Mouse (Mus musculus) frontal cortex, postnatal 25 days (tissue): Measurements from ENCODE around the gene Lrrtm3.
A peak's percentile ranks its signal among the peaks of the same experiment; 100 is the strongest.

Source experiments
- DNase-seq, 2 experiments: peaks; one replicate each; pipeline ENCODE4 v3.0.0; 2022; ENCODE audit warnings: low spot score in 2 of 2

Lrrtm3 gene

DNA sequence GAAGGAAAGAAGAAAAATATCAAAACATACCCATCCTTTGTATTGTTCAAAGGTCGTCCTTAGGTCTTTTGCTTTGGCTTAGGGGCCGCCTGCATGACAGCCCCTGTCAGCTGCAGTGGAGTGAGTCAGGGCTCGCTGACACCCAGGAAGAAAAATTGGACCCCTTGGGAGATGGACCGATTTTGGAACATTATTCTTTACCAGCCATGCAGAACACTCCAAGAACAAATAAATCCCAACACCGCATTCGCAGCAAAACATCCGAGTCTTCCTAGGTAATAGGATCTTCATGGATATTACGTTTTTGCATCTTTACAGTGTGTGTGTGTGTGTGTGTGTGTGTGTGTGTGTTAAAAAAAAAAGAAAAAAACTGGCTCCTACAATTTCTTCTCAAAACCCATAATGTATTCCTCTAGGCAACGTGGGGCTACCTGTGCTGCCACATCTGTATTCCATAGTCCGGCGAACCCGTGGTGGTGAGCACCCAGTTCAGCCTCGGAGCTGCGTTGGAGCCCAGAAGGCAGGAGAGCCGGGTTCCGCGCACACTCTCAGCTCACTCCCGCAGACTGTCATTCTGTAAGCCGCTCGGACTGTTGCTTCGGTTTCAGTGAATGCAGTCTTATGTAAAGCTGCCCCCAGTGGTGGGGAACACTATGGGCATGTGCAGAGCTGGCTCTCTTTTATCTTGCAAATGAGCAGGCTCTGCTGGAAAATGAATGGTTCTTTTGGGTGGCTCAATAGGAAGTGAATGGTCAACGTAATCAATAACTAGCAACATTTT is at the start of gene Lrrtm3:
Gene Lrrtm3 (minus strand): TSS at position 598 of the 781 bp plus-strand sequence.
- DNase-seq = peak; percentile 68 to 81

DNA sequence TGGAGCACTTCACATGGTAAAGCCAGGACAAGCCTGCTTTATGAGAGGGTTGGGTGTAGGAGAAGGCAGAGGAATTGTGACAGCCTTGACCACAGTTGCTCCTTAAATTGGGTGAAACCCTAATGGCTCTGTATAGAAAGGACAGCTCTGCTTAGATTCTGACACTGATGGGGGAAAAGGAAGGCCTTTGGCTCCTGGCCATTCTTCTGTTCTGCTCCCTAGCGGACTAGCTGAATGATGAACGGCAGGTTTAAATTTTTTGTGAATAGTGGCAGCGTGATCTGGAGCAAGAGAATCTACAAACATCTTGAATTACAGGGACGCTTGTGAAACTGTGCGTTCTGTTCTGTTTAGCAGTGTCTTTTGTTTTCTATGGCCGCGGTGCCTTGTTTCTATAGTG is 45.4 kb upstream of the Lrrtm3 start:
- DNase-seq = no peak

DNA sequence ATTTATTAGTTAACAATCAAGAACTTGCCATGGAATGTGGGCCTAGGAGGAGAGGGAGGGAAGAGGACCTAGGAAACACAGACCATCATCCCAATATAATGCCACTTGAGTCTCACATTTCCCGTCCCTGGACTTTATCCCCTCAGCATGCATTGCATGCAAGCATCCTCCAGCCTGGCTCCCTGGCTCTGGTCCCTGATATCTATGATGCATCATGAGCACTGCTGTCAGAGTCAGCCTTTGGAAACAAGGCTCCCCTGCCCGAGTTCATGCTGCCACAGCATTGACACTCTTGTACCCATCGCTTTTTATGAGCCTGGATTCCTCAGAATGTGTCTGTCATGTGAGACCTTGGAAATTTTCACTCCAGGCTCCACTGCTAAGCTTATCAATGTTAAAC is 43.4 kb upstream of the Lrrtm3 start:
- DNase-seq = no peak

DNA sequence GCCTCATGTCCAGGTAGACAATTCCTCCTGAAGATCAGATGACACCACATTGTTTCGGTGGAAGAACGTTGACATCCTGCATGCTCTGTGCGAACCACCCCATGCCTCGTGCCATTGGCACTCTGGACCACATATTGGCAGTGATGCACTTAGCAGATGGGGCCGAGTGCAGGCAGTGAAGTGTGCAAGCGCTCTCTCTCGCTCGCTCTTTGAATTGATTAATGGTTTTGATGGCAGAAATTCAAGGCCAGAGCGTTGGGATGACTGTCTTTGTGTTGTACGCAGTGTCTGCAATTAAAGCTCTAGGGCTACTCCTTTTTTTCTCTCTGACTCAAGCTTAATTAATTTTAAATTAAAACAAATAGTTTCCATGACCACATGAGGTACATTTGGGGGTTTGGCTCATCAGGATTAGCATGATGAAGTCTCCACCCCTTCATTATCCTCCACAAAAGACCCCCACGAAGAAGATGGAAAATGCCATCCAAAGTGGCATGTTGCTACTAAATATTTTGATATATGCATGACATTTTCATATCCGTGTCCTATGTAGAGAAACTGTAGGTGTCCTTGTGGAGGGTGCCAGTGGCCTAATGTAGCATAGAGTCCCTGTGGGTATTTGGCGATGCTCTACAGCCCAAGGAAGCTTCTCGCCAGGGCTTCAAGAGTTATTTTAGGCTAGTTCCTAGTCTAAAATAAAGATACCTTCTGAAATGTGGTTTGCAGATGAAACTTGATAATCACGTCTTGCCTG is 40.5 kb upstream of the Lrrtm3 start:
- no peak for DNase-seq

DNA sequence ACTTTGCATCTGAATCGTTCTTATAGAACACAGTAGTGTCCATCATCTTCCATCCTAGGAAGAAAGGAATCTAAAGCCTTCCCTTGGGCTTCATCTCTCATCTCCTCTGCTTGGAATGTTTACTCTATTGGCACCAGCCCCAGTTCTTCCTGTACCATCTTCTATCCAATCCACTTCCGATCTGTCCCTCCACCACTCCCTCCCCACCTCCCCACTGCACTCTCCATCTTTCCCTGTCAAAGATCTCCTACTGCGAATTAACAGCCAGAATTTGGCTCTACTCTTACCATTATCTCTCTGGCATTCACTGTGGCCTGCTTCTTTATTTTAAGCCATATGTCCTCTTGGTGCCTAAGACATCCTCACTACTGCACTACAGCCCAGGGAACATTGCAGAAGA is 28.8 kb upstream of the Lrrtm3 start:
- DNase-seq = no peak

DNA sequence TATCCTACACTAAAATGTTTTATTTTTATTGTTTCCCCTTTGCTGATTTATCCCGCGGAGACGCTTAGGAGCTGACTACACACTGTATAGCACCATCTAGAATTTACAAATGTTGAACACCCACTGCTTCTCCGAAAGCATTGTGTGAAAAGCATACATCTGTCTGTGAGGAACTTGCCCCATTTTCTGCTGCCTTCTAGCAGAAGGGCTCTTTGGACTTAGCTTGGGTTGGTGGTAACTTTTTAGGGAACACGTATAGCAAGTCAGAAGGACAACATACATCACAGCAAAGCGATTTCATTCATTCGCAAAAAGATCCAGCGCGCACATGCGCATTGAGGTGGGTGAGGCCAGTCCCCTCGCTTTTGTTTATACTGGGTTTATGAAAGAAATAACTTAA is 25.2 kb upstream of the Lrrtm3 start:
- DNase-seq = no peak

DNA sequence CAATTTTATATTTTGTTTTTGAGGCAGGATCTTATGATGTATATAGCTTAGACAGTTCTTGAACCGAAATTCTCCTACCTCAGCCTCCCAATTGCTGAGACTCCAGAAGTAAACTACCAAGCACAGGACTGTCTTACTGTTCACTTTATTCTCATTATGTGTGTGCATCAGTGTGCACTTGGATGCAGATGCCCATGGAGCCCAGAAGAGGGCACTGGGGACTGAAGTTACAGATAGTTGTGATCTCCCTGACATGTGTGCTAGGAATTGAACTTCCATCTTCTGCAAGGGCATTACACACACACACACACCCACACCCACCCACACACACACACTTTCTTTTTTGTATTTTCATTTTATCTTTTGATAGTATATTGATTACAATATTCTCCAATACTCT is 6.5 kb upstream of the Lrrtm3 start:
- DNase-seq = no peak

DNA sequence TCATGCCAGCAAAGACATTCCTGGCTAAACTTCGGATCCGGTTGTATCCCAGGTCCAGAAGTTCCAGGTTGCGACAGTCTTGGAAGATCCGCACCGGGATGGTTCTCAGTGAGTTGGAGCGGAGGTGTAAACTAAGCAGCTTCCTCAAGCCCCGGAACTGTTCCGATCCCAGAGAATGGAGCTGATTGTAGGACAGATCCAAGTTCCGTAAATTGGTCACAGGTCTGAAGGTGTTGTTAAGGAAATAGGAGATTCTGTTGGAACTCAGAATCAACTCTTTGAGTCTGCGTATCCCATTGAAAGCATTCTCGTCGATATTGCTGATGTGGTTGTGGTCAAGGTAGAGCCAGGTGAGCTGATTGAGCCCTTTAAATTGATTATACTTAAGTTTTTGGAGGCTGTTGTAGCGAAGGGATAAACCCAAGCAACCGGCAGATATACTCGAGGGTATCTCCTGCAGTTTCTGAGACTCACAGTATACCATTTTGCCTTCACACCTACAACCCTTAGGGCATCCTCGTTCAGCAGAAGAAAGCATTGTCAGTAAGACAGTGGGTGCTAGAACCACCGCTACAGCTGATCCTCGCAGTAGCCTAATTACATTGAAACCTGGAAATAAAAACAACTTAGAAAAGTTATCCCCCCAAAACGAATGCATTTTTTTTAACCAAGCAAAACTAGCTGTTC is 1.2 kb downstream of the Lrrtm3 start:
- no peak for DNase-seq

DNA sequence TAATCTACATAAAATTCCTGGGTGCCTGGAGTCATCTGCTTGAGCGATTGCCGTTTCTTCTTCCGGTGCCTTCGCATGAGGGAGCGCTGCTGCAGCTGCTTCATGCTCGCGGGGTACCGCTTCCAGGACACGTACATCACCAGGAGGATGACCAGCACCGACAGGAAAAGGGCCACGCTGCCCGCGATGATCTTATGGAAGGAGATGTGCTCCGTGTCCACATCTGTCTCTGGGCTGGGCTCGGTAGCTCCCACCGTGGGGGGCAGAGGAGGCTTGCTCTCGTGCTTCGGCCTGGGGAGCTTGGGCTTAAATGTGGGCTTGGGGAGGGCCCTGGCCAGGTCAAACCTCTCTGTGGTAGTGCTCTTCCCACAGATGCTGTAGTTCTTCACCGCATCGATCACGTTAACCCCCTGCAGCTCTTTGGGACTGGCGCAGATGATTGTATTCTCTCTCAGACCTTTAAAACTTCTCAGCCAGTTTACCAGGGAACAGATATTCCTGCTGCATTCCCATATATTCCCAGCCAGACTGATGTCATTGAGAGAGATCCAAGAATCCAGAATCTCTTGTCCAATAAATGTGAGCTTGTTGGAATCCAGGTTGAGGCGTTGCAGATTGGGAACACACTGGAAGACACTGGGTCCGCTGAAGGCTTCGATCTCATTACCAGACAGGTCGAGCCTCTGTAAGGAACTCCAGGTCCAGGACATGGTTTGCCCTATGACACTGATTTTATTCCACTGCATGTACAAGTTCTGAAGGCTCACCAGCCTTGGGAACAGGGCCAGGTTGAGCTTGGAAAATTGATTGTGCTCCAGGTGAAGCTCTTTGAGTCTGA is 1.9 kb downstream of the Lrrtm3 start:
- peak in 1 of 2 experiments; percentile 25 for DNase-seq

DNA sequence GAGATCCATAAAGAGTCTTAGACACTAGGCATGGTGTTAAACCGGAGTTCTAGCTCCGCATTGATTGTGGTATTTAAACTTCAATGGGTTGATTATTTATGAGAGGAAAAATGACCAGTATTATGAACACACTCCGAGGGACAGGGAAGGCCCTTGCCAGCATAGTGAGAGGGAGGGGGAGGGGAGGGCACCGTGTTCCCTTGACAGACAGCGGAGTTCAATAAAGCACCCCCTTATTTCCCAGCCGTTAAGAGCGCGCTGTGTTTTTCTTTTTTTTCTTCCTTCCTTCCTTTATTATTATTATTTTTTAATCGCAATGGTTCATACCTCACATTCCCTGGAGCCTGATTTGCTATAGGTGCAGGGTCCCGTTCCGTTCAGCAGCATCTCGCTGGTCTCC is 2.6 kb downstream of the Lrrtm3 start:
- DNase-seq = no peak

DNA sequence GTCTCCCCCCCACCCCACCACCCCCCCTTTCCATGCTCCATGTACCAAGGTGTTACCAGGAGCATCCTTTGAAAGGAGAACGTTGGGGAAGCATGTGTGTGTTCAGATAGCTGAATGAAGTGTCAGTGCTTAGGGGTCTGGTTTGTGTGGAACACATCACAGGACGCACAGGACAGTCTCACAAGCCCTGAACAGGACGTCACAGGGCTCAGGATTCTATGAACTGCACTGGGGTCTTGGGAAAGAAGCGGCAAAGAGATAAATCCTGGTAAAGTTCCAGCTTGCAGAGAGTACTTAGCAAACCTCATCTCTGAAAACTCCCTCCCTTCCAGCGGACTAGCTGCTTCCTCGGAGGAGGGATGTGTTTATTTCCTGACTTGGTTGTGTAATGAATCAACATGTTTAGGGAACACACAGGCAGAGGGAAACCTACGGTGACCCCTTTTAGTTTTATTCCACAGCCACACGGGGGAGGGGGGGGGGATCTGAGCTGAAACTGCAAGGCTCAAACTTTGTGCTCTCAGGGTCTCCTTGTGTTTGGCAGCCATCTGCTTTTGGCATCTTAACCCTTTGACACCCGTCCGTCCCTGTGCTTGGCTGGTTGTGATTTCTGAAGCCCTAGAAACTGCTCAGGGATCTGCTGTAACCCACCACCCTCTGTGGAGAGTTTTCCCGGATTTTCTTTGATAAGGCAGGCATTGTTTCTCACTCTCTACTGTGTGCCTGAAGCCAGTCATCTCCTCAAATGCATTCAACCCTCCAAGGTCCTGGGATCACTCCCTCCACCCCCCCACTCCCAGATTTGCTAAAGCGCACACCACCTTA is 3.3 kb downstream of the Lrrtm3 start:
- no peak for DNase-seq

DNA sequence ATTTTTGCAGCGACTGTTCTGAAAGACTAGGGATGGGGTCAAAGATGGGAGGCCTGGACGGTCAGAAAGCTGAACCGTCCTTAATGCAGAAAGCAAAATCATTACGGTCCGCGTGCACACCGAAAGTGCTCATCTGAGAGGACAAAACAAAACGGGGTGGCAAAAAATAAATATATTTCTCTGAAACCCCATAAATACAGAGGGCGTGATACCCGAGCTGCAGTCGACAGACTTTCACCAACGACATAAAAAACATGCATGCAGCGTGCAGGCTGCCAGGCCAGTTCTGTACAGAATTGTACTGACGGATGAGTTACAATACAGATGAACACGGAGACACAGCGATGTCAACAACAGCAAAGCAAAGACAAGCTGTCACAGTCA is 3.9 kb downstream of the Lrrtm3 start:
- no peak for DNase-seq

DNA sequence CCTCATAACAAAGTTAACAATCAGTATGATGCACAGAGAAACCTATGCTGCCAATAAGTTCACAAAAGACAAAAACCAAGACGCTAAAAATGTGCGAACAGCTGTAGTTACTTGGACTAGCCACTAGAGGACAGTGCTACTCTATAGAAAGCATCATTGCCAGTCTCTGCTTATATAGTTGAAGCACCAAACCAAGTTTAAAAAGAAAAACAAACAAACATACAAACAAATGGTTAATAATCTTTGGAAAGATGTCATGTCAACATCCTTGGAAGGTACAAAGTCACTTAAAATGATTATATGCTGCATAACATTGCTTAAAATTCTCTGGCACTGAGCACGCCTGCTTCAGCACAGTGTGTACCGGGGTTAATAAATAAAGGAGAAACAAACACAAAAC is 5.6 kb downstream of the Lrrtm3 start:
- no peak for DNase-seq

DNA sequence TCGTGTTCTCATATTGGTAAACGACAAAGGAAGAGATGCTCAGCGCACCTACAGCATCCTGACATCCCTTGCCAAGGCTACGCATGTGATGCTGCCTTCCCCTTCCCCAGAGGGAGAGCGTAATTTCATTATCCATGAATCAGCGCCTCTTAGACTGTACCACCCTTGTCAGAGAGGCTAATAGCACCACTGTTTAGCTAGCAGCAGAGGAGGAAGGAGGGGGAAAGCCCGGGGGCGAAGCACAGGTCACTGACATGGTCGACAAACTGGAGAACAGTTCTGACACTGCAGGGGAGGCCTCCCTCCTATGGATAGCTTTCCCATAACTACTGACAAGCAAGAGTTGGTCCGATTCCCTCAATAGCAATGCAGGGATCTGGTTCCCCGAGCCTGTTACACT is 6.3 kb downstream of the Lrrtm3 start:
- DNase-seq = peak in 1 of 2 experiments; percentile 11

DNA sequence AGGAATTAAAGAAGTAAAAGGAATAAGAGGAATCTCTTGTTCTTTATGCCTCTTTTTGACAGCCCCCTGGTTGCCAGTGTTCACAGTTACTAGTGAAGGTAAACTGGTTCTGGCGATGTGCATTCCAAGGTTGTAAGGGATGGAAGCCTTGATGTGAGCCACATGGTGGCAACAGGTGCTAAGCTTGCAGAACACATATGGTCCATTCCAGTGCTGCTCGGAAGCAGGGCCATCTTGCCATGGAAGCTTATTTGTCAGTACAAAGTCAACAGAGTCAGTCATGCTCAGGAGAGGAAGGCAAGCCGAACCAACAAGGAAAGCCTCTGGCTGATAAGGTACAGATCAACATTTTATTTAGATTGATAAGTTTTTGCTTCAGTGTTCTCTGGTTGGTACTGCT is 7.7 kb downstream of the Lrrtm3 start:
- no peak for DNase-seq

DNA sequence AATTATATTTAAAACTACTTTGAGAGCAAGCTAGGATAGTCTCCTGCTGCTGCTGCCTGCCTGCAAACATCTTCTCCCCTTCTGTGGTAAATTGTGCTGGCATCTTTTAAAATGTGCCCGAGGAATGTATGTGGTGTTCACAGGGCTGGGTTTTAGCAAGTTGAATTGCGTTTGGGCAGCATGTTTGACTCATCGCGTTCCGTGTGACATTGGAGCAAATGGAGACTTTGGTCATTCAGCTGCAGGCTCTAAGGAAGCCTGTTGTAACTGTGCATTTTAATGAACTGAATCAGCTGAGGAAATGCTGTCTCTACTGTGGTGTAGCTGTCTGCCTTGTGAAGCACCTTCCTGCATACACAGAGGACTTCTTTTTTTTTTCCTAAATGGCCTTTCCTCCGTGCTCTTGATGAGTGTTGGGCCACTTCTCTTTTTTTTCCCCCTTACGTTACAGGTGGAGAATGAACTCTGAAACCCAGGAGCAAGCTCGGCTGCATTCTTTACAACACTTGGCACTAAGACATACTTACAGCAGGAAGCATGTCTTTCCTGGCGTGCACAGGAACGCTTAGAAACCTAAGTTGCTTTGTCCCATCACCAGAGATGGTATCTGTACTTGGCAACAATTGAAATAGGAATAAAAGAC is 13.5 kb downstream of the Lrrtm3 start:
- no peak for DNase-seq

DNA sequence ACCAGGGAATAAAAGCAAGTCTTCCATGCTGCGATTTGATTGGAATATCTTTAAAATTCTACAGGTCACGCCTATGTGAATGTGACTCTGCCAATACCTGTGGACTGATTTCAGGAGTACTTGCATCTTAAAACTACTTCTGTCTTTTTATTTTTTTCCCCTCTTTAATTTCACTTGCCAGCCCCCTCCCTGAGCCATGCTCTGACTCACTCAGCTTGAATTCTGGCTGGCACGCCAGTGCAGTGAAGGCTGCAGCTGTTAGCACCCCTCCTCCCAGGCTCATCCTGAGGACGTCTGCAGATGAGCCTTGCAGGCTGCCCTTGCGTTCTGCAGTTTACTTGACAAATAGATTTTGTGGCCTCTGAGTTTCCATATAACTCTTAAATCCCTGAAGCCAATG is 14.1 kb downstream of the Lrrtm3 start:
- peak in 1 of 2 experiments; percentile 48 for DNase-seq

DNA sequence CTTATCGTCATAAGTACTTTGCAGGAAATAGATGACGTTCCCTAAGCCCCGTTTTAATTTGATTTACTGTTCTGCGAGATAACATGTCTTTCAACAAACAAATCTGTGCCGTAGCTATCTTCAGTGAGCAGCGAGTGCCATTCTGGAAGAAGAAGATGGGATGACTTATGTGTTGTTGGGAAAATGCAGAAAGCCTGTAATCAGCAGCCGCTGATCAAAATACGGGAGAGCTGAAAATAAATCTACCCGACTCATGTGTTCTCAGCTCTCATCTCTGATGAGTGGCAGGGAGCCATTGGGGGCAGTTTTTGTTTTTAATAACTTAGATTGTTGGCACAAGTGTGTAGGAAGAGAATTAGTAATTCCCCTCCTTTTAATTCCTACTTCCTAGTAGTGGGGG is 26.4 kb downstream of the Lrrtm3 start:
- DNase-seq = no peak

DNA sequence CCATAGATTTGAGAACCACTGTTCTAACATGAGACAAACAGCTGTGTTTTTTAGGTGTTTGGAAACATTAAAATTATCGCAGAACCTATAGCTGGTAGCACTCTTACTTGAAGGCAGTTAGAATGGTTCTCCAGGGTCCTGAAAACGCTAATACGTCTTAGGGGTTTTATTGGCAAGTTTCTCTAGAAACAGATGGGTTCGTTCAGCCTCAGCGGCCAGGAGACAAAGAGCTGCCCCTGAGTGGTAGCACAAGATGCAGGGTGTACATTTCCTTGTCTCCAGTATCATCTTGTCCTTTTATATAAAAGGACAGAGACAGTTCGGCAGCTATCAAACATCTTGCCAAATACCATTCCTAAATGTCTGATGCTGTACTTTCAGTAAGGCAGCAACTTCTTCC is 40.1 kb downstream of the Lrrtm3 start:
- no peak for DNase-seq

DNA sequence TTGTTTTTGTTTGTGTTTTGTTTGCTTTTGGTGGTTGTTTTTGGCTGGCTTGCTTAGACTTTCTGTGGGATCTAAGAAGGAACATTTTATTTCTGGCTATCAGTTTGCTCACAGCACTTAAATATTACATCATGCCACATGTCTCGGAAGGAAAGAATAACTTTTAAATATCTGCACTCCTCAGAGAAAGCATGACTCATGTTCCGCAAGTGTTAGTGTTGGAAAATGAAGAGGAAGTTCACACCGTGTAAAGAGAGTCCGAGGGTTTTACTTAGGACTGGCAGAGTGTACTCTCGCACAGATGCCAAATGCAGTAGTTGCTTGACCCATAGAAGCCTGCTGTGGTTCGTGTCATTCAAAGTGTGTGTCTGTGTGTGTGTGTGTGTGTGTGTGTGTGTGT is 40.9 kb downstream of the Lrrtm3 start:
- DNase-seq = no peak
